In genomic region chrX:71052481-71053216, GRCm38 (mm10) we compare ENCODE assay signal across 7 mouse cellular contexts. TPM values are rescaled to one million over a fixed set of nuclear protein-coding genes. Genes with fewer than 3 reads are reported as not detected.
DNase-seq lines count a peak whose midpoint lies in the region; ATAC-seq lines count a peak whose summit lies in the region.

No protein-coding gene starts in this region.

- H3K9me3 ChIP-seq in hindbrain, embryonic 10.5 days: no peaks in the 10 kb centered on the region
- no peaks in the 10 kb centered on the region for H3K9me3 ChIP-seq in liver, embryonic 11.5 days (ENCODE audit: control insufficient read depth, low read length)
- H3K9me3 ChIP-seq in neural tube, embryonic 14.5 days (ENCODE audit: control insufficient read depth, low read length): no peaks in the 10 kb centered on the region

- ATAC-seq in liver, embryonic 11.5 days (replicated peaks; ENCODE audit: low FRiP score): no peak
- ATAC-seq in neural tube, embryonic 14.5 days (ENCODE audit: low read depth): peak; percentile 44; the same call in 1 of the 2 replicates
- ATAC-seq in activated CD4-positive, CD25-positive, alpha-beta regulatory T cell, adult 4 months: no peak

- WGBS in hindbrain, embryonic 10.5 days: 28% methylated on average over 8 of the region's 8 CpGs
- 27% methylated on average over 8 of the region's 8 CpGs for WGBS in liver, embryonic 11.5 days
- 30% methylated on average over 7 of the region's 8 CpGs for WGBS in neural tube, embryonic 14.5 days

- peak overlapping the region; percentile 87 for H3K27ac ChIP-seq in hindbrain, embryonic 10.5 days
- H3K27ac ChIP-seq in liver, embryonic 11.5 days (ENCODE audit: low read depth, low read length): no peak overlapping the region
- H3K27ac ChIP-seq in neural tube, embryonic 14.5 days (ENCODE audit: low read depth, low read length): 0 out of 2 replicates have a peak overlapping the region, but pooled peaks have one; percentile 39

- peaks cover 6% of the 10 kb centered on the region; the same call in 1 of the 2 replicates for H3K4me1 ChIP-seq in hindbrain, embryonic 10.5 days (replicated peaks)
- H3K4me1 ChIP-seq in liver, embryonic 11.5 days (replicated peaks; ENCODE audit: control insufficient read depth, insufficient read depth, low read length): no peaks in the 10 kb centered on the region
- no peaks in the 10 kb centered on the region; the same call in 1 of the 2 replicates for H3K4me1 ChIP-seq in neural tube, embryonic 14.5 days (ENCODE audit: control insufficient read depth, insufficient read depth, low read length)

- peaks cover 49% of the 10 kb centered on the region for H3K27me3 ChIP-seq in hindbrain, embryonic 10.5 days (ENCODE audit: insufficient read depth, poor library complexity, severe bottlenecking)
- peaks cover 45% of the 10 kb centered on the region for H3K27me3 ChIP-seq in liver, embryonic 11.5 days (replicated peaks; ENCODE audit: control insufficient read depth, insufficient read depth, low read length)
- H3K27me3 ChIP-seq in neural tube, embryonic 14.5 days (ENCODE audit: control insufficient read depth, insufficient read depth, low read length): no peaks in the 10 kb centered on the region

- H3K4me2 ChIP-seq in liver, embryonic 11.5 days: peak overlapping the region; percentile 60; the same call in 1 of the 2 replicates
- H3K4me2 ChIP-seq in neural tube, embryonic 14.5 days (ENCODE audit: low read depth, low read length): peak overlapping the region; percentile 59; the same call in 1 of the 2 replicates

- no peak overlapping the region for H3K9ac ChIP-seq in liver, embryonic 11.5 days (ENCODE audit: low read depth, low read length)
- no peak overlapping the region for H3K9ac ChIP-seq in neural tube, embryonic 14.5 days (replicated peaks; ENCODE audit: low read depth, low read length)

- H3K36me3 ChIP-seq in hindbrain, embryonic 10.5 days: no peaks in the 10 kb centered on the region
- no peaks in the 10 kb centered on the region for H3K36me3 ChIP-seq in liver, embryonic 11.5 days (ENCODE audit: control insufficient read depth, insufficient read depth, low read length)
- H3K36me3 ChIP-seq in neural tube, embryonic 14.5 days (ENCODE audit: control insufficient read depth, insufficient read depth, low read length): no peaks in the 10 kb centered on the region

- DNase-seq in right cerebral cortex, adult 18-20 months: peak; percentile 5
- no peak for DNase-seq in right cerebral cortex, postnatal 25 days
- DNase-seq in embryo, embryonic 11 days: peak; percentile 59
- peak; percentile 8 for DNase-seq in hindbrain, embryonic 10.5 days (ENCODE audit: low spot score)
- DNase-seq in liver, embryonic 11.5 days (ENCODE audit: low spot score): no peak

- peak overlapping the region; percentile 58 for H3K4me3 ChIP-seq in hindbrain, embryonic 10.5 days
- H3K4me3 ChIP-seq in liver, embryonic 11.5 days (ENCODE audit: low read depth, low read length): no peak overlapping the region
- peak overlapping the region; percentile 46; the same call in 1 of the 2 replicates for H3K4me3 ChIP-seq in neural tube, embryonic 14.5 days (ENCODE audit: low read depth, low read length)

RNA-seq across cellular contexts. Expression of gene Mamld1, which starts 2.6 kb away (rescaled TPM):
- polyA plus RNA-seq in hindbrain, embryonic 10.5 days (2016; fragmentation: Nextera tagmentation; extraction: Ambion mirVana): 2.2 and 2.8 TPM in 2 replicates
- 0.63 and 0.69 TPM in 2 replicates for polyA plus RNA-seq in liver, embryonic 11.5 days (2014; fragmentation: Nextera tagmentation; extraction: Ambion mirVana)
- 9.8 and 9.9 TPM in 2 replicates for polyA plus RNA-seq in neural tube, embryonic 14.5 days (2014; fragmentation: Nextera tagmentation; extraction: Ambion mirVana)
- polyA plus RNA-seq in activated CD4-positive, CD25-positive, alpha-beta regulatory T cell, adult 4 months (2017; shearing (Covaris generic)): not detected

Comparison
In these comparisons a context has a peak if more than half of its experiments do, and no peak if none do; other contexts are left out.
1. DNase-seq: peak in right cerebral cortex, adult 18-20 months (single experiment), embryo, embryonic 11 days (single experiment) and hindbrain, embryonic 10.5 days (single experiment); none in right cerebral cortex, postnatal 25 days (single experiment) and liver, embryonic 11.5 days (single experiment).